Mouse (Mus musculus): ENCODE data around the gene Rps8.

Rps8 gene

GRCm38 (mm10) chr4:117124518-117125347, 31.3 kb downstream of the Rps8 start:
- DNase-seq, result peak; percentile 70 to 79

GRCm38 (mm10) chr4:117124218-117124517, 31.9 kb downstream of the Rps8 start:
- DNase-seq, result no peak

GRCm38 (mm10) chr4:117123546-117124217, 32.4 kb downstream of the Rps8 start:
- DNase-seq, result no peak

GRCm38 (mm10) chr4:117122209-117122608, 33.8 kb downstream of the Rps8 start:
- no peak for DNase-seq

GRCm38 (mm10) chr4:117120445-117121414, 35.3 kb downstream of the Rps8 start:
- peak; percentile 88 to 90 for DNase-seq

- no peak for DNase-seq
These were observed 36.0 kb downstream of the Rps8 start for GRCm38 (mm10) chr4:117120052-117120444.

- DNase-seq, result no peak
These were observed 36.4 kb downstream of the Rps8 start for GRCm38 (mm10) chr4:117119636-117120035.

GRCm38 (mm10) chr4:117117931-117118330, 38.1 kb downstream of the Rps8 start:
- DNase-seq, result no peak

- DNase-seq, result peak; percentile 42 to 67
These were observed 40.5 kb downstream of the Rps8 start for GRCm38 (mm10) chr4:117115592-117115991.

- DNase-seq, result no peak
These were observed 42.8 kb downstream of the Rps8 start for GRCm38 (mm10) chr4:117113237-117113636.

- DNase-seq, result no peak
These were observed 45.1 kb downstream of the Rps8 start for GRCm38 (mm10) chr4:117110985-117111384.

GRCm38 (mm10) chr4:117110249-117110648, 45.8 kb downstream of the Rps8 start:
- DNase-seq, result peak; percentile 20 to 51

- DNase-seq, result no peak
These were observed 46.7 kb downstream of the Rps8 start for GRCm38 (mm10) chr4:117109330-117109729.

- no peak for DNase-seq
These were observed 47.6 kb downstream of the Rps8 start for GRCm38 (mm10) chr4:117108524-117108849.

GRCm38 (mm10) chr4:117107813-117108523, 48.1 kb downstream of the Rps8 start:
- no peak for DNase-seq

- DNase-seq, result no peak
These were observed 50.9 kb downstream of the Rps8 start for GRCm38 (mm10) chr4:117105127-117105526.

- DNase-seq, result no peak
These were observed 51.4 kb downstream of the Rps8 start for GRCm38 (mm10) chr4:117104672-117105071.
